Mouse (Mus musculus) cerebellum, adult 2 months (tissue): ENCODE measurements around the gene Ndufa12.

Source experiments
- CTCF ChIP-seq: fragments of 200-500 bp; IDR thresholded peaks from 2 replicates; pipeline ENCODE4 v1.5.1; 2011; ENCODE audit warnings: low read depth, mild to moderate bottlenecking, control low read depth, low read length, moderate library complexity, borderline replicate concordance; ENCODE audit not compliant: insufficient read depth
- POLR2A ChIP-seq: fragments of 200-500 bp; IDR thresholded peaks from 2 replicates; pipeline ENCODE4 v1.6.1; 2011; ENCODE audit warnings: low read length, control low read depth, borderline replicate concordance; ENCODE audit not compliant: insufficient read depth

GRCm38 (mm10) chr10:94153841-94154240 is 44.7 kb upstream of the Ndufa12 start:
- TF ChIP-seq CTCF (no peak), POLR2A (no peak)
